Mouse (Mus musculus): ENCODE measurements around the gene Tmem265. TPM values are rescaled to one million over a fixed set of nuclear protein-coding genes. Genes with fewer than 3 reads are reported as not detected.

The Tmem265 gene
- not detected for polyA plus RNA-seq (2014; fragmentation: Illumina TruSeq; extraction: RNeasy Lipid Tissue Mini Kit (QIAGEN cat#74804); ENCODE audit: low replicate concordance)

DNA sequence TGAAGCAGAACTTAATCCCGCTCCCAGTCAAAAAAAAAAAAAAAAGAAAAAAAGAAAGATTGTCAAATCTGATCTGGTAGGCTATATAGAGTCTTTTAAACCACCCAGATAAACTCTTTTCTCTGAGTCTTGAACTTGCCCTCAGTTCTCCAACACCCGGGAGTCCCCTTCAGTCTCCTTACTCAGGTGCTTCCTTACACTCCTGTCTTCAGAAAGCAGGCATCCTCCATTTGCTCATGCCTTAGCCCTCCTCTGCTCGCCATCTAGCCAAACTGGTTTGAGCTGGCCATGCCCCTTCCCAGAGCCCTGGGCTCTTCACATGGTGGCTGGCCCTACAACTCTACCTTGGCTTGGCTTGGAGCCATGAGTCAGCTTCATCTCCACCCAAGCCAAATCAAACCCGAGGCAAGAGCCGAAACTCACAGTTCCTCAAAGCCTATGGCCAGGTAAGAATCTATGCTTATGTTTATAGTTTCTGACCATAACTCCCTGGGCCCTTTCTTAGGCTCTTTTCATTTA lies at the start of gene Tmem265:
Tmem265 (plus strand) TSS at position 51 of the 519 bp plus-strand sequence.

GRCm38 (mm10) chr7:127511808-127512230 lies 49.4 kb upstream of the Tmem265 start, which contains the start of gene Srcap:
TSS of gene Srcap (plus strand) at chr7:127511983.

GRCm38 (mm10) chr7:127519284-127519683 lies 41.9 kb upstream of the Tmem265 start, which contains the start of gene Gm42715:
TSS of gene Gm42715 (plus strand) at chr7:127519584.

GRCm38 (mm10) chr7:127572895-127573471 lies 11.8 kb downstream of the Tmem265 start, which contains the start of gene Phkg2:
TSS of gene Phkg2 (plus strand) at chr7:127573340.

GRCm38 (mm10) chr7:127588011-127588871 lies 27.1 kb downstream of the Tmem265 start, which contains the start of the genes Ccdc189 and Rnf40:
TSS of gene Ccdc189 (minus strand) at chr7:127588595.
TSS of gene Rnf40 (plus strand) at chr7:127588767.

DNA sequence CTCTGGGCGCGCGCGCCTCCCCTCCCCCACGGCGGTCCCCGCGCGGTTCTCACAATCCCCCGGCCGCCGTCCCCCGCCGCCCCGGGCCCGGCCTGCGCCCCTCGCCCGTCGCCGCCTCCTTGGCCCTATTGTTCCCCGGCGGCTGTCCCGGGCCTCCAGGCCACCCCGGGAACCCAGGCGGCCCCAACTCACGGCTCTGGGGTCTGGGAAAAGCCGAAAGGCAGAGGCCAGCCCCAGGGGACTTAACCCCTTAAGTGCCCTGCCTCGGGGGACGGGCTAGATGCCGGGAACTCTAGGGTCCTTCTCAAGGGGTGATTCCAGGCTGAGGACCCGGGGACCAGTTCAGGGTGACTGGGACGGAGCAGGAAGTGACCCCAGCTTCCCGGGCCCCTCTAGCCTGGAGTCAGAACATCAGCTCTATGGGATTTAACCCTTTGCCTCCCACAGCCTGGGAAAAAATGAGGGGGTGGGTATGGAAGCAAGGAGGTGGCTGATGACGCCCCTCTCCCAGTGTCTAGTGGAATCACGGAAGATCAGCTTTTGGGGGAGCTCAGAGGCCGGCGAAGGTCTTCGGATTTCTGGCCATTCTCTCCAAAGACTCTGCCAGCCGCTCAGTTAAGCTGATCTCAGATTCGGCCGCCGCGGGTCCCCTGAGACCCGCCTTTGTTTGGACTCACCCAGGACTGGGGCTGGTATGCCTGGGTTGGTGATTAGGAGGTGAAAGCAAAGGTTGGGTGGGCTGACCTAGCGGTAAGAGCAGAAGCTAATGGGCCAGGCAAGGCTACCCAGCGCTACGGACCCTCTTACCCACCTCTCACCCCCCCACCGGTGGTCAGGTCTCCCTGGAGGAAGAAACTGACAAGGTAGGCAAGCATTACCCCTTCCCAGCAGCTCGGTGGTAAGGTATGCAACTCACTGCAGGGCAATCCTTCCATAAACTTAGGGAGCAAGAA lies 54.0 kb downstream of the Tmem265 start, which contains the start of gene Zfp629:
Zfp629 (minus strand) TSS at position 907 of the 953 bp plus-strand sequence.

Other genes with a start within 250 kb of the Tmem265 start
- gene Zfp768, start 215.8 kb upstream of the Tmem265 start, polyA plus RNA-seq (2014; fragmentation: Illumina TruSeq; extraction: RNeasy Lipid Tissue Mini Kit (QIAGEN cat#74804); ENCODE audit: low replicate concordance) = 2.2 TPM
- 5.3 TPM for gene Zfp747, start 185.3 kb upstream of the Tmem265 start, polyA plus RNA-seq (2014; fragmentation: Illumina TruSeq; extraction: RNeasy Lipid Tissue Mini Kit (QIAGEN cat#74804); ENCODE audit: low replicate concordance)
- gene 9130019O22Rik, start 174.2 kb upstream of the Tmem265 start, polyA plus RNA-seq (2014; fragmentation: Illumina TruSeq; extraction: RNeasy Lipid Tissue Mini Kit (QIAGEN cat#74804); ENCODE audit: low replicate concordance) = 2.9 TPM
- 1.2 TPM for gene E430018J23Rik, start 167.8 kb upstream of the Tmem265 start, polyA plus RNA-seq (2014; fragmentation: Illumina TruSeq; extraction: RNeasy Lipid Tissue Mini Kit (QIAGEN cat#74804); ENCODE audit: low replicate concordance)
- 3.5 TPM for gene Zfp764, start 154.6 kb upstream of the Tmem265 start, polyA plus RNA-seq (2014; fragmentation: Illumina TruSeq; extraction: RNeasy Lipid Tissue Mini Kit (QIAGEN cat#74804); ENCODE audit: low replicate concordance)
- gene Zfp688, start 139.3 kb upstream of the Tmem265 start, polyA plus RNA-seq (2014; fragmentation: Illumina TruSeq; extraction: RNeasy Lipid Tissue Mini Kit (QIAGEN cat#74804); ENCODE audit: low replicate concordance) = 2.5 TPM
- 0.97 TPM for gene Zfp689, start 112.2 kb upstream of the Tmem265 start, polyA plus RNA-seq (2014; fragmentation: Illumina TruSeq; extraction: RNeasy Lipid Tissue Mini Kit (QIAGEN cat#74804); ENCODE audit: low replicate concordance)
- gene Prr14, start 101.8 kb upstream of the Tmem265 start, polyA plus RNA-seq (2014; fragmentation: Illumina TruSeq; extraction: RNeasy Lipid Tissue Mini Kit (QIAGEN cat#74804); ENCODE audit: low replicate concordance) = 29.5 TPM
- 5.9 TPM for gene Fbrs, start 82.2 kb upstream of the Tmem265 start, polyA plus RNA-seq (2014; fragmentation: Illumina TruSeq; extraction: RNeasy Lipid Tissue Mini Kit (QIAGEN cat#74804); ENCODE audit: low replicate concordance)
- 4.5 TPM for gene Srcap, start 49.4 kb upstream of the Tmem265 start, polyA plus RNA-seq (2014; fragmentation: Illumina TruSeq; extraction: RNeasy Lipid Tissue Mini Kit (QIAGEN cat#74804); ENCODE audit: low replicate concordance)
- 5.1 TPM for gene Gm42715, start 41.8 kb upstream of the Tmem265 start, polyA plus RNA-seq (2014; fragmentation: Illumina TruSeq; extraction: RNeasy Lipid Tissue Mini Kit (QIAGEN cat#74804); ENCODE audit: low replicate concordance)
- 18.3 TPM for gene Phkg2, start 11.9 kb downstream of the Tmem265 start, polyA plus RNA-seq (2014; fragmentation: Illumina TruSeq; extraction: RNeasy Lipid Tissue Mini Kit (QIAGEN cat#74804); ENCODE audit: low replicate concordance)
- not detected for gene Ccdc189, start 27.2 kb downstream of the Tmem265 start, polyA plus RNA-seq (2014; fragmentation: Illumina TruSeq; extraction: RNeasy Lipid Tissue Mini Kit (QIAGEN cat#74804); ENCODE audit: low replicate concordance)
- 0.82 TPM for gene Rnf40, start 27.4 kb downstream of the Tmem265 start, polyA plus RNA-seq (2014; fragmentation: Illumina TruSeq; extraction: RNeasy Lipid Tissue Mini Kit (QIAGEN cat#74804); ENCODE audit: low replicate concordance)
- 4.8 TPM for gene Zfp629, start 54.4 kb downstream of the Tmem265 start, polyA plus RNA-seq (2014; fragmentation: Illumina TruSeq; extraction: RNeasy Lipid Tissue Mini Kit (QIAGEN cat#74804); ENCODE audit: low replicate concordance)
- gene Bcl7c, start 147.5 kb downstream of the Tmem265 start, polyA plus RNA-seq (2014; fragmentation: Illumina TruSeq; extraction: RNeasy Lipid Tissue Mini Kit (QIAGEN cat#74804); ENCODE audit: low replicate concordance) = 1.2 TPM
- gene Ctf1, start 151.3 kb downstream of the Tmem265 start, polyA plus RNA-seq (2014; fragmentation: Illumina TruSeq; extraction: RNeasy Lipid Tissue Mini Kit (QIAGEN cat#74804); ENCODE audit: low replicate concordance) = 0.74 TPM
- gene Ctf2, start 170.8 kb downstream of the Tmem265 start, polyA plus RNA-seq (2014; fragmentation: Illumina TruSeq; extraction: RNeasy Lipid Tissue Mini Kit (QIAGEN cat#74804); ENCODE audit: low replicate concordance) = not detected
- 0.11 TPM for gene Fbxl19, start 183.2 kb downstream of the Tmem265 start, polyA plus RNA-seq (2014; fragmentation: Illumina TruSeq; extraction: RNeasy Lipid Tissue Mini Kit (QIAGEN cat#74804); ENCODE audit: low replicate concordance)
- gene Orai3, start 208.4 kb downstream of the Tmem265 start, polyA plus RNA-seq (2014; fragmentation: Illumina TruSeq; extraction: RNeasy Lipid Tissue Mini Kit (QIAGEN cat#74804); ENCODE audit: low replicate concordance) = 0.63 TPM
- 3.5 TPM for gene Setd1a, start 215.3 kb downstream of the Tmem265 start, polyA plus RNA-seq (2014; fragmentation: Illumina TruSeq; extraction: RNeasy Lipid Tissue Mini Kit (QIAGEN cat#74804); ENCODE audit: low replicate concordance)
- not detected for gene Gm49388, start 224.2 kb downstream of the Tmem265 start, polyA plus RNA-seq (2014; fragmentation: Illumina TruSeq; extraction: RNeasy Lipid Tissue Mini Kit (QIAGEN cat#74804); ENCODE audit: low replicate concordance)
- 14.6 TPM for gene Hsd3b7, start 239.2 kb downstream of the Tmem265 start, polyA plus RNA-seq (2014; fragmentation: Illumina TruSeq; extraction: RNeasy Lipid Tissue Mini Kit (QIAGEN cat#74804); ENCODE audit: low replicate concordance)